Mouse (Mus musculus) heart, embryonic 14.5 days (tissue): Measurements from ENCODE around the gene Cys1. TPM values are rescaled to one million over a fixed set of nuclear protein-coding genes. Genes with fewer than 3 reads are reported as not detected.
"Not testable (repeated sequence)": the region's sequence is repeated elsewhere in the genome, so short reads cannot be mapped to it uniquely, and the experiment has no call there.

Source experiments
- ATAC-seq: fragments of 200-750 bp; cut with Nextera tagmentation; 2 replicates; pipeline ENCODE4 v1.8.0; 2017; ENCODE audit warnings: low read depth, moderate TSS enrichment; ENCODE audit not compliant: insufficient number of reproducible peaks, insufficient read depth, low FRiP score
- H3K27ac ChIP-seq, 2 experiments: fragments of 200-500 bp in 1 of 2; fragments of 300-500 bp in 1 of 2; sonication (generic) in 1 of 2; replicated peaks in 1 of 2; 2 replicates each; pipeline ENCODE4 v1.5.1; 2012 to 2014; ENCODE audit warnings: low read depth in 2 of 2, low read length in 2 of 2, control low read depth in 1 of 2, mild to moderate bottlenecking in 1 of 2, mixed read lengths in 1 of 2; ENCODE audit not compliant: control insufficient read depth in 1 of 2, insufficient read depth in 1 of 2
- H3K27me3 ChIP-seq: fragments of 300-500 bp; sonication (generic); 2 replicates; pipeline ENCODE4 v1.6.1; 2014; ENCODE audit warnings: mild to moderate bottlenecking, low read length, control low read depth; ENCODE audit not compliant: control insufficient read depth, insufficient read depth
- H3K36me3 ChIP-seq: fragments of 300-500 bp; sonication (generic); 2 replicates; pipeline ENCODE4 v1.6.1; 2014; ENCODE audit warnings: mild to moderate bottlenecking, control low read depth, low read length, mixed read lengths; ENCODE audit not compliant: control insufficient read depth, insufficient read depth
- H3K4me1 ChIP-seq, 2 experiments: fragments of 200-500 bp in 1 of 2; fragments of 300-500 bp in 1 of 2; sonication (generic) in 1 of 2; 2 replicates each; pipeline ENCODE4 v1.6.1; 2012 to 2014; ENCODE audit warnings: low read length in 2 of 2, control low read depth in 1 of 2, mixed read lengths in 1 of 2; ENCODE audit not compliant: control insufficient read depth in 2 of 2, insufficient read depth in 2 of 2
- H3K4me2 ChIP-seq: fragments of 300-500 bp; sonication (generic); 2 replicates; pipeline ENCODE4 v1.6.1; 2014; ENCODE audit warnings: mild to moderate bottlenecking, low read length
- H3K4me3 ChIP-seq, 2 experiments: fragments of 200-500 bp in 1 of 2; fragments of 300-500 bp in 1 of 2; sonication (generic) in 1 of 2; 2 replicates each; pipeline ENCODE4 v1.5.1; 2012 to 2014; ENCODE audit warnings: low read length in 2 of 2, mild to moderate bottlenecking in 2 of 2, control low read depth in 1 of 2, low read depth in 1 of 2, moderate library complexity in 1 of 2; ENCODE audit not compliant: control insufficient read depth in 1 of 2, insufficient read depth in 1 of 2
- H3K9ac ChIP-seq: fragments of 300-500 bp; sonication (generic); 2 replicates; pipeline ENCODE4 v1.6.1; 2014; ENCODE audit warnings: mild to moderate bottlenecking, low read length
- H3K9me3 ChIP-seq: fragments of 300-500 bp; sonication (generic); 2 replicates; pipeline ENCODE4 v1.6.1; 2016; ENCODE audit warnings: low read length, control low read depth; ENCODE audit not compliant: control insufficient read depth
- WGBS: fragments of 180-500 bp; shearing (Covaris S2); extraction: QIAGEN DNeasy Blood & Tissue Kit; methylation state at CpG from one replicate; pipeline ENCODE4 v1.1.7; 2014; 5-methylcytosine and 5-hydroxymethylcytosine counted together
- polyA plus RNA-seq: library from polyadenylated mRNA; unstranded; fragments of >200 nt; fragmentation: Nextera tagmentation; extraction: Ambion mirVana; gene quantifications from 2 replicates; pipeline ENCODE4 v1.2.1, GENCODE M21; 2014

Cys1 gene
- polyA plus RNA-seq, 1 experiment from 2014 or later, result 0.91 TPM

GRCm38 (mm10) chr12:24706764-24707479 lies 25.3 kb upstream of the Cys1 start:
- no peaks in the 10 kb centered on the region for H3K9me3 ChIP-seq
- ATAC-seq, result no peak
- peak overlapping the region; percentile 80 for H3K9ac ChIP-seq
- H3K27me3 ChIP-seq, result no peaks in the 10 kb centered on the region
- H3K4me3 ChIP-seq, result peak overlapping the region; percentile 69 to 78
- peaks cover 17% of the 10 kb centered on the region for H3K36me3 ChIP-seq
- H3K4me1 ChIP-seq, result peaks cover 19 to 56% of the 10 kb centered on the region in 2 experiments
- H3K4me2 ChIP-seq, result peak overlapping the region; percentile 83
- H3K27ac ChIP-seq, result peak overlapping the region; percentile 53 to 59
- under 1% methylated on average over 27 of the region's 27 CpGs for WGBS

GRCm38 (mm10) chr12:24705502-24706263 lies 24.1 kb upstream of the Cys1 start:
- Histone ChIP-seq H3K4me1 (peaks cover 16 to 44% of the 10 kb centered on the region in 2 experiments), H3K4me3 (no peak overlapping the region), H3K36me3 (peaks cover 5% of the 10 kb centered on the region), H3K9ac (no peak overlapping the region), H3K27ac (no peak overlapping the region), H3K27me3 (no peaks in the 10 kb centered on the region), H3K4me2 (no peak overlapping the region), H3K9me3 (no peaks in the 10 kb centered on the region)
- ATAC-seq, result no peak
- WGBS, result 87% methylated on average over 15 of the region's 15 CpGs

- peak overlapping the region; percentile 39 to 69 for H3K27ac ChIP-seq
- no peak for ATAC-seq
- 24% methylated on average over 3 of the region's 3 CpGs for WGBS
These were observed 21.4 kb upstream of the Cys1 start for GRCm38 (mm10) chr12:24703013-24703412.

GRCm38 (mm10) chr12:24701621-24702020 lies 20.0 kb upstream of the Cys1 start:
- not testable (repeated sequence) for H3K9ac ChIP-seq
- 86% methylated on average over 9 of the region's 9 CpGs for WGBS
- H3K4me1 ChIP-seq, result peaks cover 9 to 14% of the 10 kb centered on the region in 2 experiments; a peak in 3 of 4 replicates

More at GRCm38 (mm10) chr12:24703013-24703412, 21.4 kb upstream of the Cys1 start:
- Histone ChIP-seq H3K4me1 (peaks cover 12 to 27% of the 10 kb centered on the region in 2 experiments), H3K9me3 (no peaks in the 10 kb centered on the region), H3K9ac (no peak overlapping the region), H3K4me3 (no peak overlapping the region), H3K36me3 (no peaks in the 10 kb centered on the region), H3K27me3 (no peaks in the 10 kb centered on the region), H3K4me2 (no peak overlapping the region)

GRCm38 (mm10) chr12:24699578-24699977 lies 18.0 kb upstream of the Cys1 start:
- H3K27ac ChIP-seq, result no peak overlapping the region
- no peak for ATAC-seq
- no peak overlapping the region for H3K4me3 ChIP-seq
- no peaks in the 10 kb centered on the region for H3K36me3 ChIP-seq
- no peaks in the 10 kb centered on the region for H3K9me3 ChIP-seq
- H3K27me3 ChIP-seq, result no peaks in the 10 kb centered on the region
- WGBS, result 51% methylated on average over 10 of the region's 10 CpGs
- no peak overlapping the region for H3K9ac ChIP-seq
- peaks cover 8 to 10% of the 10 kb centered on the region in 2 experiments; a peak in 3 of 4 replicates for H3K4me1 ChIP-seq
- H3K4me2 ChIP-seq, result no peak overlapping the region

More at GRCm38 (mm10) chr12:24701621-24702020, 20.0 kb upstream of the Cys1 start:
- H3K36me3 ChIP-seq, H3K4me2 ChIP-seq, H3K4me3 ChIP-seq, H3K27me3 ChIP-seq, H3K27ac ChIP-seq, H3K9me3 ChIP-seq, ATAC-seq: not testable (repeated sequence)

- ATAC-seq, result no peak
- H3K9me3 ChIP-seq, result no peaks in the 10 kb centered on the region
- WGBS, result 51% methylated on average over 3 of the region's 3 CpGs
These were observed 16.9 kb upstream of the Cys1 start for GRCm38 (mm10) chr12:24698514-24698913.

GRCm38 (mm10) chr12:24697484-24698204 lies 16.0 kb upstream of the Cys1 start:
- Histone ChIP-seq H3K4me1 (peaks cover 0 to 1% of the 10 kb centered on the region in 2 experiments; a peak in 1 of 4 replicates), H3K36me3 (no peaks in the 10 kb centered on the region), H3K4me3 (no peak overlapping the region), H3K9me3 (no peaks in the 10 kb centered on the region), H3K27me3 (no peaks in the 10 kb centered on the region), H3K27ac (no peak overlapping the region), H3K9ac (no peak overlapping the region), H3K4me2 (no peak overlapping the region)
- no peak; the same call in 1 of the 2 replicates for ATAC-seq
- WGBS, result 59% methylated on average over 8 of the region's 8 CpGs

More at GRCm38 (mm10) chr12:24698514-24698913, 16.9 kb upstream of the Cys1 start:
- Histone ChIP-seq H3K27ac (no peak overlapping the region), H3K4me3 (no peak overlapping the region), H3K4me1 (peaks cover 8 to 9% of the 10 kb centered on the region in 2 experiments; a peak in 3 of 4 replicates), H3K9ac (no peak overlapping the region), H3K36me3 (no peaks in the 10 kb centered on the region), H3K4me2 (no peak overlapping the region), H3K27me3 (no peaks in the 10 kb centered on the region)
